Mouse (Mus musculus) thymus, adult 2 months (tissue): ENCODE measurements around the gene Zfp292. TPM values are rescaled to one million over a fixed set of nuclear protein-coding genes. Genes with fewer than 3 reads are reported as not detected.
A peak's percentile ranks its signal among the peaks of the same experiment; 100 is the strongest.
"Not testable (repeated sequence)": the region's sequence is repeated elsewhere in the genome, so short reads cannot be mapped to it uniquely, and the experiment has no call there.

Experiments used
- DNase-seq: peaks from one replicate; pipeline ENCODE4 v3.0.0; 2021
- H3K27ac ChIP-seq: fragments of 200-500 bp; 2 replicates; pipeline ENCODE4 v1.5.1; 2012; ENCODE audit warnings: low read length, control low read depth; ENCODE audit not compliant: control insufficient read depth, insufficient read depth
- H3K27me3 ChIP-seq: fragments of 200-500 bp; 2 replicates; pipeline ENCODE4 v1.6.1; 2012; ENCODE audit warnings: mild to moderate bottlenecking, low read length, moderate library complexity, mixed read lengths; ENCODE audit not compliant: control insufficient read depth, insufficient read depth
- H3K36me3 ChIP-seq: fragments of 200-500 bp; 2 replicates; pipeline ENCODE4 v1.6.1; 2012; ENCODE audit warnings: mild to moderate bottlenecking, low read length, moderate library complexity; ENCODE audit not compliant: control insufficient read depth, insufficient read depth
- H3K4me1 ChIP-seq: fragments of 200-500 bp; replicated peaks from 2 replicates; pipeline ENCODE4 v1.6.1; 2012; ENCODE audit warnings: low read length; ENCODE audit not compliant: control insufficient read depth, insufficient read depth
- H3K4me3 ChIP-seq: fragments of 200-500 bp; 2 replicates; pipeline ENCODE4 v1.5.1; 2012; ENCODE audit warnings: mild to moderate bottlenecking, low read length, control low read depth, moderate library complexity; ENCODE audit not compliant: control insufficient read depth, insufficient read depth
- CTCF ChIP-seq: fragments of 200-500 bp; IDR thresholded peaks from 2 replicates; pipeline ENCODE4 v1.5.1; 2012; ENCODE audit warnings: mild to moderate bottlenecking, control low read depth, low read length, moderate library complexity, borderline replicate concordance; ENCODE audit not compliant: control insufficient read depth, poor library complexity, insufficient read depth; ENCODE audit errors: extremely low read depth
- POLR2A ChIP-seq: fragments of 200-500 bp; IDR thresholded peaks from 2 replicates; pipeline ENCODE4 v1.6.1; 2012; ENCODE audit warnings: mild to moderate bottlenecking, low read length, control low read depth, moderate library complexity; ENCODE audit not compliant: control insufficient read depth, poor library complexity, insufficient read depth; ENCODE audit errors: extremely low read depth
- WGBS: fragments of 180-500 bp; shearing (Covaris S2); methylation state at CpG from one replicate; pipeline ENCODE4 v1.1.7; 2018; 5-methylcytosine and 5-hydroxymethylcytosine counted together
- polyA plus RNA-seq: library from polyadenylated mRNA; depleted of rRNA; stranded (reverse); fragments of >200 nt; gene quantifications from 2 replicates; pipeline ENCODE4 v1.2.3, GENCODE M21; 2012; rRNA removed

The Zfp292 gene
- polyA plus RNA-seq, result 6.8 and 7.1 TPM in 2 replicates

DNA sequence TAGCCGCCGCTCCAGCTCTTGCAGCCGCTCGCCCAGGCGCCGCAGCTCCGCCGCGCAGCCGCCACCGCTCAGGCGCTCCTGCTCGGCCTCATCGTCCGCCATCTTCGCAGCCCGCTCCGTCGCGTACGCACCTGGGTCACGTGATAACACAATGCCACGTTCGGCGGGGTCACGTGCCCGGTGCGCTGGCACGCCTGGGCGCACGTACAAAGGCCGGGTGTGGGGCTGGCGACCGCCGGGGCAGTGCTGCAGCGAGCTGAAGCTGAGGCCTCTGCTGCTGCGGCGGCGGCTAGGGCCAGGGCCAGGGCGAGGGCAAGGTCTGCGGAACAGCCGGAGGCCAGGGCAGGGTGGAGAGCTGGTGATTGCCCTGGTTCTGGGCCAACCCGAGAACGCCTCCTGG is at the start of gene Zfp292:
Zfp292 (minus strand) TSS at position 143 of the 400 bp plus-strand sequence.
- Histone ChIP-seq H3K27ac (peak within 1 kb of the TSS; percentile 76), H3K4me1 (peaks cover 8% of the 10 kb centered on the region), H3K27me3 (no peaks in the 10 kb centered on the region), H3K36me3 (no peaks in the 10 kb centered on the region), H3K4me3 (peak within 1 kb of the TSS; percentile 94)
- peak; percentile 92 for DNase-seq
- TF ChIP-seq POLR2A, result peak; percentile 88
- peak; percentile 52; the same call in 1 of the 2 replicates for TF ChIP-seq CTCF
- under 1% methylated on average over 44 of the region's 44 CpGs for WGBS

DNA sequence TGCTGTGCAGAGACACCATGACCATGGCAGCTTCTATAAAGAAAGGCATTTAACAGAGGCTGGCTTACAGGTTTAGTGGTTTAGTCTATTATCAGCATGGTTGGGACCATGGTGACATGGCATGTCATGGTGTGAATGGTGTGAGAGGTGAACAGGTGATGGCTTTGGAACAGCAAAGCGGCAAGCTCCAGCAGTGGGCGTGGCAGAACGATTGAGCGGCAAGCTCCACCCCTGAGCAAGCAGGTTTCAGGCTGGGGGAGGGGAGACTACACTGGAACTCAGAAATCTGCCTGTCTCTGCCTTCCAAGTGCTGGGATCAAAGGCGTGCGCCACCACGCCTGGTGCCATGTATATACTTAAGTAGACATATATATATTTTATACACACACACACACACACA is 45.6 kb upstream of the Zfp292 start:
- H3K4me1 ChIP-seq, H3K27ac ChIP-seq, H3K4me3 ChIP-seq, H3K27me3 ChIP-seq, DNase-seq, H3K36me3 ChIP-seq: not testable (repeated sequence)
- WGBS, result 91% methylated on average over 7 of the region's 7 CpGs

DNA sequence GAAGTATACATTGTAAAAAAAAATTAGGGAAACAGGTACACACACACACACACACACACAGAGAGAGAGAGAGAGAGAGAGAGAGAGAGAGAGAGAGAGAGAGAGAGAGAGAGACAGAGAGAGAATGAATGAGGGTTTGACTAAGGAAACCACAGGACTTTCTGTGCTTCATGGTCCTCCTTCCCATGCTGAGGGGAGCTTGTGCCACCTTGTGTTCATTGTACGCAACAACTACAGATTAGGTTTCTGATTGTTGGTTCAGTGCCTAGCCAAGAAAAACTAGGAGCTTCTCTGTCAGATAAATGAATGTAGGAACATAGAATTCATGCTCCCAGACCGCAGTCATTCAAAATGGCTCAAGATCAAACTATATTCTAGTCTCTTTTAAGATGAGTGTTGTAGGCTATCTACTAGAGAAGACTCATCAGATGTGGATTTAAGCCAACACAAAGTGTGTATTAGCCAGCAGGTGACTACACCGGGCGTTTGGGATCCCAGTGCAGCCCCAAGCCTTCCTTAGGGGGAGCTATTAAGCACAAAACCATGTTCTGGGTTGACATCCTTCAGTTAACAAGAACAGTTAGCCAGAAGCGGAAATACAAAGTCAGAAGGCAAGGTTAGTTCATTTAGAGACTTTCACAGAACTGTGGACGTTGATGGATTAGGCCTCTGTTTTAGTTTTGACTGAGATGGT is 39.6 kb upstream of the Zfp292 start:
- Histone ChIP-seq H3K4me1 (no peaks in the 10 kb centered on the region), H3K4me3 (no peak overlapping the region), H3K27me3 (no peaks in the 10 kb centered on the region), H3K27ac (no peak overlapping the region), H3K36me3 (no peaks in the 10 kb centered on the region)
- DNase-seq, result peak; percentile 47
- 75% methylated on average over 6 of the region's 6 CpGs for WGBS
- TF ChIP-seq POLR2A (no peak), CTCF (no peak)

DNA sequence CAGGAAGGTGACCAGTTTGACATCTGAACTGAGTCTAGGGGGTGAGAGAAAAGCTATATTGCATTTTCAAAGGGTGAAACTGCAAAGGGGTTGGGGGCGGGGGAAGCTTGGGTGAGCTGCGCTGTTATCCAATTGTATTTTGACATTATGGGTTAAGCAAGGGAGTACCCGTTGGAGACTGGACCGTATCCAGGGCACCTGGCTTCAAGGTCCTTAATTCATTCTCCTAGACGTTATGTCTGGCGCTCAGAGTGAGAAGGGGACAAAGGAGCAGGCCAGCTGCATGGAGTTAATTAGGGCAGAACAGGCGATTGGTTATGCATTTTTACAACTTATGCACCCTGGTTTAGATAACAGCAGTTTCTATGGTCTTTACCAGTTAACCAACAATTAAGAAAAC is 34.6 kb upstream of the Zfp292 start:
- DNase-seq, result no peak
- Histone ChIP-seq H3K27ac (no peak overlapping the region), H3K27me3 (no peaks in the 10 kb centered on the region), H3K36me3 (no peaks in the 10 kb centered on the region), H3K4me1 (no peaks in the 10 kb centered on the region), H3K4me3 (no peak overlapping the region)
- TF ChIP-seq CTCF (no peak), POLR2A (no peak)
- WGBS, result 95% methylated on average over 7 of the region's 7 CpGs

DNA sequence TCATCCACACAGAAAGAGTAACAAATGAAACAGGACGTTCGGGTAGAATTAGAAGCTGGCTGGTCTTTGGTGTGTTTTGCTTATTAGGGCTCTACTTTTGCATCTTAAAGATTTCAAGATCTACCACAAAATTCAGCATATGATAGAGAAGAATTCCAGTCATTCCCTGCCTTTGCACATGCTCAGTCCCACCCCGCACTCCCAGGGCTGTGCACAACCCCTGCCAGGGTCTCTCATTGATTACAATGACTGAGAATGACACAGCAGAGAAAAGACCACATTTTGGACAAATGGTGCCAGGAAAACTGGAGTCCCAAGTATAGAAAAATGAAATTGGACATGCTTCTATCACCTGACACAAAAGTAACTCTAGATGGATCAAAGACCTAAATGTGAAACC is 29.4 kb upstream of the Zfp292 start:
- Histone ChIP-seq H3K27ac (no peak overlapping the region), H3K4me3 (no peak overlapping the region), H3K27me3 (no peaks in the 10 kb centered on the region), H3K36me3 (no peaks in the 10 kb centered on the region), H3K4me1 (no peaks in the 10 kb centered on the region)
- no peak for DNase-seq
- TF ChIP-seq CTCF (no peak), POLR2A (no peak)
- 88% methylated on average over 3 of the region's 3 CpGs for whole genome bisulfite sequencing

DNA sequence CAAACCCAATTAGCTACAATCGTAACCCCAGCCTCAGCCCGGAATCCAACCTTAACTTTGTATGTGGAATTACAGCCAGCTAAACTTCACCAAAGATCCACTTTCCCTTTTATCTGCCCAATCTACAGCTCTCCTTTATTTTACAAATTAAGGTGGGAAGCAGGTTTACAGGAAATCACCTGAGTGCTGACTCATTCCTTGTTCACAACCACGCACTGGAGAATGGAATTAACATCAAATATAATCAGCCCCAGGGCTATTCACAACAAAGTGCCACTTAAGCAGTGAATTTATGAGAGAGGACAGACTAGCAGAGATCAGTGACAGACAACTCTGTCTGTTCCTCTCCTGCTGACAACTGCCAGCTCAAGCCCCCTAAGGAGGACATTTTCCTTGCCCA is 28.6 kb upstream of the Zfp292 start:
- H3K4me1 ChIP-seq, result no peaks in the 10 kb centered on the region
- TF ChIP-seq CTCF (no peak), POLR2A (no peak)
- H3K4me3 ChIP-seq, result no peak overlapping the region
- no peak overlapping the region for H3K27ac ChIP-seq
- H3K27me3 ChIP-seq, result no peaks in the 10 kb centered on the region
- H3K36me3 ChIP-seq, result no peaks in the 10 kb centered on the region
- no peak for DNase-seq
- 70% methylated on average over 3 of the region's 3 CpGs for WGBS

DNA sequence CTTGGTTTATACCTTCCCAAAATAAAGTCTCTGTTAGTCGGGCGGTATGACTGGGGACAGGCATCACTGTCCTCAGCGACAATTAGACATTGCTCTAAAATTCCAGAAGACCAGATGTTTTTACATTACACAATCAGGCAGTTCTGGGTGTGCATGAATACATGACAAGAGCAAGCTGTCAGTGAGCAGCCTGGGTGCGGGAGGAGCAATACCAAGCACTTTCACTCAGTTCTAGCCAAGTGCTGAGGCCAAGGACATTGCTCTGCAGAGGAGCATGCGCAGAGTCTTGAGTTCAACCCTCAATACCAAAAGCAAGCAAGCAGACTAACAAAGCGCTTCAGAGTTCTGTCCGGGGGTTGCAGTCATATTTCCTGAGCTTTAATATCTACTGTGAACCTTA is 25.4 kb upstream of the Zfp292 start:
- TF ChIP-seq CTCF, result no peak
- TF ChIP-seq POLR2A, result no peak
- DNase-seq, result no peak
- 96% methylated on average over 7 of the region's 7 CpGs for WGBS
- Histone ChIP-seq H3K27ac (no peak overlapping the region), H3K4me1 (no peaks in the 10 kb centered on the region), H3K4me3 (no peak overlapping the region), H3K27me3 (no peaks in the 10 kb centered on the region), H3K36me3 (no peaks in the 10 kb centered on the region)
